Mouse (Mus musculus) kidney, adult 9 months (tissue): ENCODE measurements at regions not wholly inside any gene's neighbourhood (a gene's known extent, or its start where the extent isn't known, plus 50 kb on each side); places are given as distances from the start of the nearest gene placed in this dataset.

Source experiments
- DNase-seq: peaks from one replicate; pipeline ENCODE4 v3.0.0; 2022

- no peak for DNase-seq
Observed at GRCm38 (mm10) chr8:36364567-36365231, 599.1 kb downstream of the Gm19410 start.

DNA sequence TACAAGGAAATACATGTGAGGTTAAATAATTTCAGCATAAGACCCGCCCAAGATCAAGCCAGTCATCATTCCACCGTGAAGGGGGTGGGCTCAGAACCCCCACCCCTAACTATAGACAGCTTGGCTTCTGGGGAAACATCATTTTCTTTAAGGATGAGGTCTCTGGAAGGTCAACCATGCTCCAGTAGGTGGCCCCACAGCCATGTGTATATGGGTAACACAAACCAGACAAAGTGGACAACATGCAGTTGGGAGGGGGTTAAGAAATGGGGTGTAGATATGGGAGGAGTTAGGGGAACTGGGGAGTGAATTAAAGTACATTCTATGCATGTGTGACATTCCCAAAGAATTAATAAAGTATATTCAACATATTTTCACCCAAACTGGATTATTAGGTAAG, 600.4 kb downstream of the Gm19410 start:
- no peak for DNase-seq

GRCm38 (mm10) chr8:36376579-36377350, 611.2 kb downstream of the Gm19410 start:
- DNase-seq = no peak

DNA sequence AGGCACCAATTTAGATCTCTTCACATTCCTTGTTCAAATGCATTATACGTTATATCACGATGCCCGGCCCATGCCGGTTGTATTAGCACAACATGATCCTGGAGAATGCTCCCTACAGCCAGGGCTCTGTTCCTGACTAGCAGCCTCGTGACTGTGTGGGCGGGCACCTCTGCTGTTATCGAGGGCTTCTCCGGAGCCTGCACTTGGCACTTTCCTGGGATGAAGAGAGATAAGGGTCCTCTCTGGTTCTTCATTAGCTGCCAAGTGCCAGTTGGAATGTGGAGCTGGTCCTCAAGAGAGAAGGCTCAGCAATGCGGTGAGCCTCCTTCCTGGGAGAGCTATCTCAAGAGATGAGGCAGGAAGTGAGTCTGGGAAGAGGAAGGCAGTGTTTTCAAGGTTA, 598.9 kb upstream of the AI429214 start:
- no peak for DNase-seq

DNA sequence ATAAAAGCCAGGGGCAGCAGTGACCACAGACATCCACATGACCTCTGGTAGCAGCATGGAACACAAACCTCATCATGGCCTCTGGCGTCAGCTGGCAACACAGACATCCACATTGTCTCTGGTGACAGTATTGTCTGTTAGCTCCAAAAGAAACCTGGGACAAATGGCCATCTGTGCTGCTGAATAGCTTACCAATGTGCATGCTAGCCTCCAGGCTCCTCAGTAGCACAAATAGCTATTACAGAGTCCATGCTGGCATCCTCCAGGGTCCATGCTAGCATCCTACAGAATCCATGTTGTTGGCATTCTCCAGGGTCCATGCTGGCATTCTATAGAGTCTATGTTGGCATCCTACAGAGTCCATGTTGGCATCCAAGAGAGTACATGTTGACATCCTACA, 596.9 kb upstream of the AI429214 start:
- no peak for DNase-seq

DNA sequence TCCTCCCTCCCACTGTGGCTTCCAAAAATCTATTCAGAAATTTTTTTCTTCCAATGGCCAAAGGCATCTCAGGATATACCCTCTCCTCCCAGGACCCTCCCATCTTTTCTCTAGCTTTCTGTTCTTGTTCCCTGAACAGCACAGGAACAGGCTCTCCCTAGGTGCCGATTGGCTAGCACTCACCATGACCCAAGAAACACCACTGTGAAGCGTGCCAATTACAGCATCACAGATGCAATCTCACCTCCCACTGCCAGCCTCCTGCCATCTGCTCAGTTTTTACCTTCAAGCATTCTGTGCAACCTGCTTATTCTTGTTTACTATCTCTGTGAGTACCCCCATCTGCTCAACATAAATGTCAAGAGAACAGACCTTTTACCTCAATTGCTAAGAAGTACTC, 586.7 kb upstream of the AI429214 start:
- no peak for DNase-seq
